Mouse (Mus musculus) hindbrain, embryonic 16.5 days (tissue): ENCODE data around the gene Slc23a3. TPM values are rescaled to one million over a fixed set of nuclear protein-coding genes. Genes with fewer than 3 reads are reported as not detected.

Source experiments
- ATAC-seq: fragments of 200-750 bp; cut with Nextera tagmentation; 2 replicates; pipeline ENCODE4 v1.8.0; 2017; ENCODE audit warnings: moderate TSS enrichment, moderate library complexity
- H3K27ac ChIP-seq: fragments of 300-500 bp; sonication (generic); 2 replicates; pipeline ENCODE4 v1.5.1; 2014; ENCODE audit warnings: low read depth, mild to moderate bottlenecking, control low read depth, low read length, moderate library complexity
- H3K27me3 ChIP-seq: fragments of 300-500 bp; sonication (generic); replicated peaks from 2 replicates; pipeline ENCODE4 v1.6.1; 2014; ENCODE audit warnings: low read length; ENCODE audit not compliant: control insufficient read depth, insufficient read depth
- H3K36me3 ChIP-seq: fragments of 300-500 bp; sonication (generic); 2 replicates; pipeline ENCODE4 v1.6.1; 2014; ENCODE audit warnings: mild to moderate bottlenecking, low read length, moderate library complexity, mixed read lengths; ENCODE audit not compliant: control insufficient read depth, insufficient read depth
- H3K4me1 ChIP-seq: fragments of 300-500 bp; sonication (generic); 2 replicates; pipeline ENCODE4 v1.6.1; 2014; ENCODE audit warnings: low read depth, low read length; ENCODE audit not compliant: control insufficient read depth, insufficient read depth
- H3K4me2 ChIP-seq: fragments of 300-500 bp; sonication (generic); 2 replicates; pipeline ENCODE4 v1.6.1; 2014; ENCODE audit warnings: mild to moderate bottlenecking, low read length, control low read depth, moderate library complexity
- H3K4me3 ChIP-seq: fragments of 300-500 bp; sonication (generic); 2 replicates; pipeline ENCODE4 v1.5.1; 2014; ENCODE audit warnings: mild to moderate bottlenecking, low read length, control low read depth, moderate library complexity
- H3K9ac ChIP-seq: fragments of 300-500 bp; sonication (generic); 2 replicates; pipeline ENCODE4 v1.6.1; 2014; ENCODE audit warnings: low read depth, mild to moderate bottlenecking, control low read depth, low read length, moderate library complexity
- H3K9me3 ChIP-seq: fragments of 300-500 bp; sonication (generic); 2 replicates; pipeline ENCODE4 v1.6.1; 2014; ENCODE audit warnings: mild to moderate bottlenecking, low read length, moderate library complexity; ENCODE audit not compliant: control insufficient read depth
- WGBS: fragments of 180-500 bp; shearing (Covaris S2); extraction: QIAGEN DNeasy Blood & Tissue Kit; methylation state at CpG from one replicate; pipeline ENCODE4 v1.1.7; 2014; 5-methylcytosine and 5-hydroxymethylcytosine counted together
- polyA plus RNA-seq: library from polyadenylated mRNA; unstranded; fragments of >200 nt; fragmentation: Nextera tagmentation; extraction: Ambion mirVana; gene quantifications from 2 replicates; pipeline ENCODE4 v1.2.1, GENCODE M21; 2015

The Slc23a3 gene
- polyA plus RNA-seq, 1 experiment from 2014 or later: not detected

DNA sequence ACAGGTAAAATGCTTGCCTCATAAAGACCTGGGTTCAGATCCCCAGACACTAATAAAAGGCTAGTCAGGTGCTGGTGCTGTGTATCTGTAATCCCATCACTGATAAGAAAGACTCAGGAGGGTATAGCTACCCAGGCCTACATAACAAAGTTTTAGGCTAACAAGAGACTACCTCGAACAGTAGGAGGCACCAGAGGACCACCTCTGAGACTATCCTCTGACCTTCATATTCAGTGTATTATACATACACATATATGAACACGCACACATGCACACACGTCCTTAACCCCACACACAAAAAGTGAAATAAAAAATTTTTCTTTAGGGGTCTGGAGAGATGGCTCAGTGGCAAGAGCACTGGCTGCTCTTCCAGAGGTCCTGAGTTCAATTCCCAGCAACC, 11.5 kb downstream of the Slc23a3 start:
- Histone ChIP-seq H3K4me1 (peaks cover 4% of the 10 kb centered on the region), H3K36me3 (no peaks in the 10 kb centered on the region), H3K4me3 (no peak overlapping the region), H3K9me3 (no peaks in the 10 kb centered on the region), H3K27me3 (no peaks in the 10 kb centered on the region), H3K4me2 (no peak overlapping the region), H3K9ac (no peak overlapping the region), H3K27ac (no peak overlapping the region)
- WGBS: 83% methylated on average over 3 of the region's 3 CpGs
- no peak for ATAC-seq

Other genes with a start within 250 kb of the Slc23a3 start
- gene Fev, start 248.5 kb downstream of the Slc23a3 start, polyA plus RNA-seq: 2.9 and 3.3 TPM in 2 replicates
- 1.4 and 2.1 TPM in 2 replicates for gene Cryba2, start 240.7 kb downstream of the Slc23a3 start, polyA plus RNA-seq
- gene Cfap65, start 198.3 kb downstream of the Slc23a3 start, polyA plus RNA-seq: 1.1 and 1.6 TPM in 2 replicates
- 0.25 and 0.30 TPM in 2 replicates for gene Ihh, start 182.2 kb downstream of the Slc23a3 start, polyA plus RNA-seq
- 6.6 and 7.2 TPM in 2 replicates for gene Nhej1, start 8.7 kb downstream of the Slc23a3 start, polyA plus RNA-seq
- gene Cnppd1, start 8.8 kb upstream of the Slc23a3 start, polyA plus RNA-seq: 42.3 and 51.7 TPM in 2 replicates
- 139 and 144 TPM in 2 replicates for gene Retreg2, start 8.9 kb upstream of the Slc23a3 start, polyA plus RNA-seq
- 39.9 and 43.4 TPM in 2 replicates for gene Zfand2b, start 34.8 kb upstream of the Slc23a3 start, polyA plus RNA-seq
- gene Abcb6, start 46.5 kb upstream of the Slc23a3 start, polyA plus RNA-seq: 53.9 and 57.6 TPM in 2 replicates
- gene Ankzf1, start 58.3 kb upstream of the Slc23a3 start, polyA plus RNA-seq: 26.9 and 27.8 TPM in 2 replicates
- 62.1 and 70.5 TPM in 2 replicates for gene Atg9a, start 58.3 kb upstream of the Slc23a3 start, polyA plus RNA-seq
- gene Glb1l, start 76.9 kb upstream of the Slc23a3 start, polyA plus RNA-seq: 20.1 and 21.1 TPM in 2 replicates
- 144 and 145 TPM in 2 replicates for gene Stk16, start 76.9 kb upstream of the Slc23a3 start, polyA plus RNA-seq
- 45.5 and 74.1 TPM in 2 replicates for gene Tuba4a, start 86.0 kb upstream of the Slc23a3 start, polyA plus RNA-seq
- gene A630095N17Rik, start 98.2 kb upstream of the Slc23a3 start, polyA plus RNA-seq: 0.26 TPM in 1 of 2 replicates, not detected in the other
- 86.3 and 98.0 TPM in 2 replicates for gene Dnajb2, start 102.5 kb upstream of the Slc23a3 start, polyA plus RNA-seq
- 36.9 and 40.6 TPM in 2 replicates for gene Ptprn, start 130.6 kb upstream of the Slc23a3 start, polyA plus RNA-seq
- 251 and 327 TPM in 2 replicates for gene Resp18, start 144.5 kb upstream of the Slc23a3 start, polyA plus RNA-seq
- 149 and 150 TPM in 2 replicates for gene Dnpep, start 184.1 kb upstream of the Slc23a3 start, polyA plus RNA-seq
- gene Des, start 226.4 kb upstream of the Slc23a3 start, polyA plus RNA-seq: 1.7 and 10.9 TPM in 2 replicates
- 20.3 and 20.4 TPM in 2 replicates for gene Speg, start 241.4 kb upstream of the Slc23a3 start, polyA plus RNA-seq